Mouse (Mus musculus) B cell, adult 62 days (primary cell): ENCODE measurements around the gene Bcl2a1c. TPM values are rescaled to one million over a fixed set of nuclear protein-coding genes. Genes with fewer than 3 reads are reported as not detected.

Experiments used
- total RNA-seq: library from RNA; stranded (reverse); gene quantifications from 4 replicates; pipeline ENCODE4 v1.2.4, GENCODE M21; 2023

The Bcl2a1c gene
- total RNA-seq, result 2.2 to 2.9 TPM in 2 of 4 replicates, not detected in the others

DNA sequence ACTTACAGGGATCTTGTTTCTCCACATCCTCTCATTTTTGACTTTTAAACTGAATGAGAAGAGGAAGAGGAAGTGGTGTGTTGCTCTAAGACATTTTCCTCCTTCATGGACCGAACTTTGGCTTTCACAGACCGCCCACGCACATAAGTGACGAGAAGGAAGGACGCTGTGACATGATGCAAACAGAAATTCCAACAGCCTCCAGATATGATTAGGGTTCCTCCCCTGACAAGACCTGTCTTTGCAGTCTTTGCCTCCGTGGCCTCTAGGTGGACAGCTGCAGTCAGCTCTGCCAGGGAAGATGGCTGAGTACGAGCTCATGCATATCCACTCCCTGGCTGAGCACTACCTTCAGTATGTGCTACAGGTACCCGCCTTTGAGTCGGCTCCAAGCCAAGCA lies at the start of gene Bcl2a1c:
Gene Bcl2a1c, plus strand, starts transcription at position 281 of the 400 bp plus-strand sequence.

Other genes with a start within 250 kb of the Bcl2a1c start
- 5.8 to 8.0 TPM (median 6.4 TPM) in 4 replicates for gene Crtap, start 60.5 kb downstream of the Bcl2a1c start, total RNA-seq
- 20.5 to 24.2 TPM (median 22.4 TPM) in 4 replicates for gene Glb1, start 70.9 kb downstream of the Bcl2a1c start, total RNA-seq
- 7.9 to 10.6 TPM (median 9.8 TPM) in 4 replicates for gene Tmppe, start 71.0 kb downstream of the Bcl2a1c start, total RNA-seq
- gene Ccr4, start 174.8 kb downstream of the Bcl2a1c start, total RNA-seq, result not detected in 4 replicates
- not detected in 4 replicates for gene C130032M10Rik, start 185.6 kb downstream of the Bcl2a1c start, total RNA-seq
- gene Trim71, start 234.2 kb downstream of the Bcl2a1c start, total RNA-seq, result not detected in 4 replicates